ENCODE assay signal across 29 mouse cellular contexts in genomic region chr9:108742048-108742447, GRCm38 (mm10). TPM values are rescaled to one million over a fixed set of nuclear protein-coding genes. Genes with fewer than 3 reads are reported as not detected.
DNase-seq lines count a peak whose midpoint lies in the region; ATAC-seq and TF ChIP-seq lines count a peak whose summit lies in the region.
"Had no signal": no experiment of that assay in that cellular context is flagged by ENCODE, and none has a peak within 500 bp of the region (broad histone marks: within the 10 kb centered on the region; RNA-seq: fewer than 3 reads in every experiment).

No protein-coding gene starts in this region.

- no peaks in the 10 kb centered on the region for H3K4me1 ChIP-seq in limb, embryonic 14.5 days (ENCODE audit: control insufficient read depth, insufficient read depth, low read length)
- H3K4me1 ChIP-seq in limb, embryonic 10.5 days, result no peaks in the 10 kb centered on the region
- H3K4me1 ChIP-seq in intestine, postnatal 0 days (replicated peaks; ENCODE audit: control insufficient read depth, insufficient read depth, low read length), result no peaks in the 10 kb centered on the region
- H3K4me1 ChIP-seq: heart, embryonic 15.5 days; hindbrain, embryonic 10.5 days; hindbrain, embryonic 13.5 days had no signal

- no peak overlapping the region for H3K4me2 ChIP-seq in limb, embryonic 14.5 days (replicated peaks; ENCODE audit: low read depth, low read length, severe bottlenecking)
- H3K4me2 ChIP-seq in intestine, postnatal 0 days (replicated peaks; ENCODE audit: low read depth), result no peak overlapping the region
- H3K4me2 ChIP-seq: heart, embryonic 12.5 days; heart, embryonic 15.5 days; hindbrain, embryonic 13.5 days had no signal

- peaks cover 60% of the 10 kb centered on the region for H3K36me3 ChIP-seq in limb, embryonic 14.5 days (ENCODE audit: control insufficient read depth, insufficient read depth, low read length)
- peaks cover 57% of the 10 kb centered on the region for H3K36me3 ChIP-seq in limb, embryonic 10.5 days
- peaks cover 51% of the 10 kb centered on the region for H3K36me3 ChIP-seq in intestine, postnatal 0 days (ENCODE audit: control insufficient read depth, insufficient read depth)
- H3K36me3 ChIP-seq: G1E had no signal

- DNase-seq in embryo, embryonic 10.5 days (ENCODE audit: low spot score), result peak; percentile 20
- DNase-seq in embryo, embryonic 10 days (ENCODE audit: low spot score), result no peak
- DNase-seq in limb, embryonic 14.5 days (ENCODE audit: low spot score), result peak; percentile 13
- no peak for DNase-seq in limb, embryonic 10.5 days (ENCODE audit: low spot score)
- DNase-seq in NIH3T3 (ENCODE audit: low read depth), result peak; percentile 14
- DNase-seq in heart, adult 9 months (ENCODE audit: low spot score in 2 of 2), result no peak
- DNase-seq: adrenal gland, postnatal 10 days; adrenal gland, postnatal 36 days; B cell, adult 2 months; cerebellum, adult 18-20 months; cerebellum, adult 9-10 months; cerebellum, postnatal 14 days; forebrain, postnatal 0 days; gastrocnemius, adult 2 months; gastrocnemius, postnatal 14 days; heart, adult 11 months; heart, postnatal 10 days; heart, postnatal 36 days had no signal

- H3K27me3 ChIP-seq in limb, embryonic 14.5 days (ENCODE audit: control insufficient read depth, insufficient read depth, low read length), result no peaks in the 10 kb centered on the region
- no peaks in the 10 kb centered on the region for H3K27me3 ChIP-seq in limb, embryonic 10.5 days (ENCODE audit: low read depth, poor library complexity, severe bottlenecking)
- no peaks in the 10 kb centered on the region for H3K27me3 ChIP-seq in intestine, postnatal 0 days (replicated peaks; ENCODE audit: control insufficient read depth, insufficient read depth, low read length)
- H3K27me3 ChIP-seq: CH12.LX; heart, embryonic 12.5 days; heart, embryonic 15.5 days; hindbrain, embryonic 13.5 days had no signal

- TF ChIP-seq POLR2A in limb, embryonic 14.5 days (IDR thresholded peaks at IDR 0.05; ENCODE audit: borderline replicate concordance, extremely low read depth, insufficient read depth, insufficient read length), result no peak

- no peaks in the 10 kb centered on the region for H3K9me3 ChIP-seq in limb, embryonic 14.5 days (ENCODE audit: control insufficient read depth, low read length)
- no peaks in the 10 kb centered on the region for H3K9me3 ChIP-seq in limb, embryonic 10.5 days (replicated peaks)
- H3K9me3 ChIP-seq in intestine, postnatal 0 days (ENCODE audit: control insufficient read depth), result no peaks in the 10 kb centered on the region
- H3K9me3 ChIP-seq: G1E; heart, embryonic 12.5 days; heart, embryonic 15.5 days; hindbrain, embryonic 10.5 days; hindbrain, embryonic 13.5 days had no signal

- H3K9ac ChIP-seq in limb, embryonic 14.5 days (ENCODE audit: low read depth, low read length, severe bottlenecking), result no peak overlapping the region
- no peak overlapping the region for H3K9ac ChIP-seq in intestine, postnatal 0 days (ENCODE audit: low read depth, low read length)
- H3K9ac ChIP-seq: forebrain, postnatal 0 days; heart, embryonic 12.5 days; heart, embryonic 15.5 days; hindbrain, embryonic 13.5 days had no signal

- no peak overlapping the region for H3K27ac ChIP-seq in limb, embryonic 14.5 days (replicated peaks; ENCODE audit: low read depth, low read length)
- H3K27ac ChIP-seq in limb, embryonic 10.5 days, result no peak overlapping the region
- H3K27ac ChIP-seq in intestine, postnatal 0 days (ENCODE audit: low read depth, low read length), result no peak overlapping the region
- H3K27ac ChIP-seq: gastrocnemius, adult 2 months; heart, embryonic 15.5 days; hindbrain, embryonic 10.5 days; hindbrain, embryonic 13.5 days had no signal

- 86% methylated on average over 9 of the region's 9 CpGs for WGBS in limb, embryonic 14.5 days
- WGBS in limb, embryonic 10.5 days, result 90% methylated on average over 9 of the region's 9 CpGs
- WGBS in intestine, postnatal 0 days, result 89% methylated on average over 9 of the region's 9 CpGs

- ATAC-seq in limb, embryonic 14.5 days (ENCODE audit: low FRiP score, low read depth), result no peak
- no peak for ATAC-seq in intestine, postnatal 0 days
- ATAC-seq: forebrain, embryonic 14.5 days; forebrain, postnatal 0 days; hindbrain, embryonic 16.5 days; inflammation-experienced regulatory T-cells, adult 6 months; intestine, embryonic 16.5 days had no signal

- H3K4me3 ChIP-seq in limb, embryonic 14.5 days (replicated peaks; ENCODE audit: low read length), result no peak overlapping the region
- H3K4me3 ChIP-seq in limb, embryonic 10.5 days, result no peak overlapping the region
- H3K4me3 ChIP-seq in intestine, postnatal 0 days (ENCODE audit: low read depth, low read length), result no peak overlapping the region
- H3K4me3 ChIP-seq: gastrocnemius, adult 2 months; heart, embryonic 12.5 days; heart, embryonic 15.5 days; hindbrain, embryonic 10.5 days; hindbrain, embryonic 13.5 days had no signal

- no peak for TF ChIP-seq CTCF in intestine, postnatal 0 days (IDR thresholded peaks at IDR 0.05; ENCODE audit: low read depth)

RNA-seq across cellular contexts. Expression of gene Ip6k2, which starts 41.5 kb away (rescaled TPM):
- 265 and 285 TPM in 2 replicates for polyA plus RNA-seq in limb, embryonic 14.5 days (2012; rRNA removed)
- 119 and 126 TPM in 2 replicates for polyA plus RNA-seq in limb, embryonic 14.5 days (2014; fragmentation: Nextera tagmentation; extraction: Ambion mirVana)
- 93.9 and 121 TPM in 2 replicates for polyA plus RNA-seq in limb, embryonic 10.5 days (2016; fragmentation: Nextera tagmentation; extraction: Ambion mirVana)
- polyA plus RNA-seq in intestine, postnatal 0 days (2015; fragmentation: Nextera tagmentation; extraction: Ambion mirVana), result 28.1 and 31.4 TPM in 2 replicates

RNA-seq across cellular contexts. Expression of gene Prkar2a, which starts 52.9 kb away (rescaled TPM):
- 18.5 and 20.4 TPM in 2 replicates for polyA plus RNA-seq in limb, embryonic 14.5 days (2012; rRNA removed)
- polyA plus RNA-seq in limb, embryonic 14.5 days (2014; fragmentation: Nextera tagmentation; extraction: Ambion mirVana), result 33.6 and 34.1 TPM in 2 replicates
- polyA plus RNA-seq in limb, embryonic 10.5 days (2016; fragmentation: Nextera tagmentation; extraction: Ambion mirVana), result 27.0 and 27.8 TPM in 2 replicates
- polyA plus RNA-seq in intestine, postnatal 0 days (2015; fragmentation: Nextera tagmentation; extraction: Ambion mirVana), result 28.3 and 31.8 TPM in 2 replicates
- polyA plus RNA-seq: G1E had no signal

Comparison
In these comparisons a context has a peak if more than half of its experiments do, and no peak if none do; other contexts are left out.
1. DNase-seq: peak in embryo, embryonic 10.5 days (single experiment), limb, embryonic 14.5 days (single experiment) and NIH3T3 (single experiment); none in embryo, embryonic 10 days (single experiment), limb, embryonic 10.5 days (single experiment) and heart, adult 9 months (0 of 2).